Mouse (Mus musculus): ENCODE measurements at regions not wholly inside any gene's neighbourhood (a gene's known extent, or its start where the extent isn't known, plus 50 kb on each side); places are given as distances from the start of the nearest gene placed in this dataset.

GRCm38 (mm10) chr6:143768115-143768514, 601.1 kb downstream of the Etnk1 start:
- DNase-seq (ENCODE audit: low spot score in 2 of 2): no peak
